Mouse (Mus musculus) lung, postnatal 0 days (tissue): ENCODE measurements at regions not wholly inside any gene's neighbourhood (a gene's known extent, or its start where the extent isn't known, plus 50 kb on each side); places are given as distances from the start of the nearest gene placed in this dataset.

Source experiments
- CTCF ChIP-seq: IDR thresholded peaks from 2 replicates; pipeline ENCODE4 v1.5.1; 2016; ENCODE audit warnings: antibody characterized with exemption, mild to moderate bottlenecking
- EP300 ChIP-seq: IDR thresholded peaks from 2 replicates; pipeline ENCODE4 v1.6.1; 2016; ENCODE audit warnings: antibody characterized with exemption, mild to moderate bottlenecking, control low read depth

GRCm38 (mm10) chr14:15784727-15785126, 345.9 kb upstream of the Lrrc3b start:
- TF ChIP-seq CTCF (no peak), EP300 (no peak)
